Mouse (Mus musculus) heart, adult 11 months (tissue): ENCODE measurements around the gene Syncrip.

Experiments used
- DNase-seq: peaks from one replicate; pipeline ENCODE4 v3.0.0; 2022

Gene Syncrip

GRCm38 (mm10) chr9:88482230-88482828 lies at the start of gene Syncrip:
Gene Syncrip (minus strand): TSS chr9:88482574.
- DNase-seq: peak; percentile 99

DNA sequence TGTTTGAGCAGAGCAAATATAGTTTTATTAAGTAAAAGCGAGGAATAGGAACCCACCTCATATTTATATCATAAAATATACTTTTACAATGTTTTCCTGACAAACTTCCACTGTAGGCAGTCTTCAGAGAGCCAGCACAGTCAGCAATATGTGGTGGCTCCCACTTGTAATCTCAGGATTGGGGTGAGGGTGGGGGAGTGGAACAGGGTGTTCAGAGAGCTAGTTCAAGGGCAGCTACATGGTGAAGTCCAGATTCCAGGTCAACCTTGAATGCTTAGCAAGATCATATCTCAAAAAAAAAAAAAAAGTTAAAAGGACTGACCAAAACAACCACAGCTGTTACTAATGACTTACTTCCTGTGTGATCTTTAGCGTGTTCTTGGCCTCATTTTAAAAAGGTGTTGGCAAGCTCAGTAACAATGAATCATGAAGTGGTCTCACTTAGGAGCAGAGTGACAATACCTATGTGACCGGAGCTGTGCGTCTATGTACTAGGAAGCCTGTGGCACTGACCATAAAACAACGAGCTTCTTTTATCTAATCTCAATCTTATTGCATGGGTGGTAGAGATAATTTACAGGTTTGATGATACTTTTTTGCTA lies 47.7 kb upstream of the Syncrip start:
- DNase-seq: peak; percentile 17

- no peak for DNase-seq
These were observed 47.2 kb upstream of the Syncrip start for GRCm38 (mm10) chr9:88529571-88529970.

- no peak for DNase-seq
These were observed 46.4 kb upstream of the Syncrip start for GRCm38 (mm10) chr9:88528736-88529135.

GRCm38 (mm10) chr9:88527956-88528355 lies 45.6 kb upstream of the Syncrip start:
- DNase-seq: no peak

DNA sequence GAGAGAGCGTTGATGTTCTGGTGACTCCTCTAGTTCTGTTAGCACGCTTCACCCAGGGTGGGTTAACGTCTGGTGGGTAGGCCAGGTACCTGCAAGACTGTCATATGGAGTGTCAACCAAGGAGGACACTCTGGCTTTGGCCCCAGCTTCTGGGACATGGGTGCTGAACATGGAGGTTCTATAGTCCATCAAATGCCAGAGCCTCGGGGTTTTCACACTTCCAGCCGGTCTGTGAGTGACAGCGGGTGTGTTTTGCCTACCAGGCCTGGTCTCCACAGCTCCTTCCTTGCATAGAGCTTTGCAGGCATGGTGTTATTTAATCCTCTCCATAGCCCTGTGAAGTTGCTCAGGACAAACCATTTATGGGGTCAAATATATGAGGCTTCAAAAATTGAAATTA lies 43.0 kb upstream of the Syncrip start:
- DNase-seq: peak; percentile 62

GRCm38 (mm10) chr9:88524796-88525195 lies 42.4 kb upstream of the Syncrip start:
- peak; percentile 19 for DNase-seq

- peak; percentile 57 for DNase-seq
These were observed 42.0 kb upstream of the Syncrip start for GRCm38 (mm10) chr9:88524367-88524766.

DNA sequence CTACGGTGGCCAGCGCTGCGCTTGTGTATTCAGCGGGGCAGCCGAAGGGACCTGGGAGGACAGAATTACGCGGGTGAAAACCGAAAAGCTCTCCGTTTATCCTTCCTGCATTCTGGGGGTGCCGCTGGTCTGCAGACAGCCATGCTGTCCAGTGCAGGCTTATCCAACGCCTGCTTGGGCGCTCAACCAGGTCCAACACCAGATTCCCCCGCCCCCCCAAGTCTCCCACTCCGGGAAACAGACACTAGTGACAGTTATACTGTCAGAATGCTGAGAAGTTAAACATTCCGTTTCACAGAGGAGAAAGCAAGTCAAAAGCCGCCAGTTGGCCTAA lies 40.9 kb upstream of the Syncrip start:
- DNase-seq: no peak

- DNase-seq: peak; percentile 100
These were observed 40.4 kb upstream of the Syncrip start for GRCm38 (mm10) chr9:88522569-88523334.

GRCm38 (mm10) chr9:88521961-88522568 lies 39.7 kb upstream of the Syncrip start:
- no peak for DNase-seq

GRCm38 (mm10) chr9:88520849-88521483 lies 38.6 kb upstream of the Syncrip start:
- no peak for DNase-seq

DNA sequence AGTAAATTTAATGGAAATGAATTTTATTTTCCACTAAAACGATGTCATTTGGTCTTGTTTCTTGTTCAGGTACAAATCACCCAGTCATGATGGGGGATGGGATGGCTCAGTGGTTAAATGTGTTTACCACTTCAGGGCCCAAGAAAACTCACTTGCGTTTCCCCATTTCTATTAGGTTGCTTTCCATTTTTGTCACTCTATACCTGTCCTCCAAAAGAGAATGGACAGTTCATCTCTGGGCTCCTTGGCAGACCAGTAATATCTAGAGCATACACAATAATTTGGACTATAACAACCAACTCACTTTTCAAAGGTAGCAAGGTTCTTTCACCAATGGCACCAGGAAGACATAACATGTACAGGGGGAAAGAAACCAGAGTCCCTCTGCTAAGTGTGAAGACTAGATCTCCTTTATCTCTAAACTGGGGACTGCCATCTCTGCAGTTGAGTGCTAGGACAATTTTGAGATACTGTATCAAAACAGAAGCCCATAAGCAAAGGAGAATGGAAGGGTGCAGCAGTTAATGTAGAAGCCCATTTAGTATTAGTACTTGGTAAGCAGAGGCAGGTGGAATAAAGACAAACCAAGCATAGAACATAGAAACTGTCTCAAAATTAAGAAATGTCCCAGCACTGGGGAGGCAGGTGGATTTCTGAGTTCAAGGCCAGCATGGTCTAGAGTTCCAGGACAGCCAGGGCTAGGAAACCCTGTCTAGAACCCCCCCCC lies 37.9 kb upstream of the Syncrip start:
- DNase-seq: no peak

- no peak for DNase-seq
These were observed 37.2 kb upstream of the Syncrip start for GRCm38 (mm10) chr9:88519390-88520121.

GRCm38 (mm10) chr9:88516361-88516995 lies 34.1 kb upstream of the Syncrip start:
- no peak for DNase-seq

DNA sequence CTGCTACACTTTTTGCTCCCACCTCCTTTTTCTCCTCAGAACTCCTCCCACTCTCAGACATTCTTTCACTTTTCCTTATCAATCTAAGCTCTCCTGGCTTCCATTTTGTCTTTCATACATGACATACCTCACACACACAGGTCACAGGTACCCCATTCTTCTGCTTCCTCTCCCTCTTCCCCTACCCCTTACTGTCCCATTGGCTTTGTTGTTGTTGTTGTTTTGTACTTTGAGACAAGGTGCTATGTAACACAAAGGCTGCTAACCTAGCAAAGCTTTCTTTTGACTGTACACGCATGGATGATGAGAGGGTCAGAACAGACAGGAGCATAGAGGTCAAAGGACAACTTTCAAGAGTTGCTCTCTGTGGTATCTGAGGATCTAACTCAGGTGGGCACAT lies 33.2 kb upstream of the Syncrip start:
- DNase-seq: no peak

DNA sequence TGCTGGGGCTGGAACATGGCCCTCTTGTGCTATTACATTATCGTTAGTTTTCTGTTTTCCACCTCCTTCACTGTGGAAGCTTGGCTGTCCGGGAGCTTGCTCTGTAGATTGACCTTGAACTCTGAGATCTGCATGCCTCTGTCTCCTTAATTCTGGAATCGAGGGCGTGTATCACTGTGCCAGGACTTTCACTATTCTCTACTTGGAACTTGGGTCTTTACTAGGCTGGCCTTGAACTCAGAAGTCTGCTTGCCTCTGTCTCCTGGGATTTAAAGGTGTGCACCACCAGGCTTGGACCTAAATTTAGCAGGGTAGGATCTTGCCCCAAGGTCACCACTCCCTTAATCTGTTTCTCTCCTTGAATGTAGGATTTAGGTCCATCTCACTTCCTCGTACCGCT lies 19.5 kb upstream of the Syncrip start:
- peak; percentile 27 for DNase-seq

DNA sequence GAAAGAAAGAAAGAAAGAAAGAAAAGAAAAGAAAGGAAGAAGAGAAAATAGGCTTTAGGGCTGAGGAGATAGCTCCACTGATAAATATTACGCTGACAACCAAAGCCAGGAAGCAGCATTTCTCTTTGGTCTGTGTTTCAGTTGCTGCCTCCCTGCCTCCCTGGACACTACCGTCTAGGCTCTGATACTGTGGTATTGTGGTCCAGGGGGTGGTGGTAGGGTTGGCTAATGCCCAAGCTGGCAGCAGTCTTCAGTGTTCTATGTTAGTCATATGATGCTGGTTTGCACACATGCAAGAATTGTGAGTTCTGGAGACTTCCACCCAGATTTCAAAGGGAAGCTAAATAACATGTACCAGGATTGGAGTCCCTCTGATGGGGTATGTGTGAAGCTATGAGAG lies 17.7 kb upstream of the Syncrip start:
- DNase-seq: peak; percentile 27

- no peak for DNase-seq
These were observed 10.1 kb upstream of the Syncrip start for GRCm38 (mm10) chr9:88492522-88492921.

DNA sequence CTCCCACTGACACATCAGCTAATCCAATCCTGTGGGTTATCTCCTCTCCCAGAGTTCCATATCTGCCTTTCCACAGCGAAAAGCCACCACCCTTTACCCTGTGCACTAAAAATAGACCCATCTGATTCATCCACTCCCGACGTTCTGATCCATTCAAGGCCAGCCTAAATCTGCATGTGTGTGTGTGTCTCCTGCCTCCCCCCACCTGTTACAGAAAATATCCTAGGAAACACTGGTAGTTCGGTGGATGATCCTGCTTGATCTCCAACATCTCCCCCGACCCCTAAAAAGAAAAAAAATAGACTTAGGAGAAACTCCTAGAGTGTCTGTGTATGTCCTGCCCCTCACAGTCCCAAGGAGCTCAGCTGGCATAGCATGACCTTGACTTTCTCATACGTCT lies 2.2 kb upstream of the Syncrip start:
- DNase-seq: no peak

- DNase-seq: peak; percentile 99
These were observed 539 bp upstream of the Syncrip start for GRCm38 (mm10) chr9:88482829-88483396.
